ENCODE assay signal across 13 mouse cellular contexts in the genomic region with DNA sequence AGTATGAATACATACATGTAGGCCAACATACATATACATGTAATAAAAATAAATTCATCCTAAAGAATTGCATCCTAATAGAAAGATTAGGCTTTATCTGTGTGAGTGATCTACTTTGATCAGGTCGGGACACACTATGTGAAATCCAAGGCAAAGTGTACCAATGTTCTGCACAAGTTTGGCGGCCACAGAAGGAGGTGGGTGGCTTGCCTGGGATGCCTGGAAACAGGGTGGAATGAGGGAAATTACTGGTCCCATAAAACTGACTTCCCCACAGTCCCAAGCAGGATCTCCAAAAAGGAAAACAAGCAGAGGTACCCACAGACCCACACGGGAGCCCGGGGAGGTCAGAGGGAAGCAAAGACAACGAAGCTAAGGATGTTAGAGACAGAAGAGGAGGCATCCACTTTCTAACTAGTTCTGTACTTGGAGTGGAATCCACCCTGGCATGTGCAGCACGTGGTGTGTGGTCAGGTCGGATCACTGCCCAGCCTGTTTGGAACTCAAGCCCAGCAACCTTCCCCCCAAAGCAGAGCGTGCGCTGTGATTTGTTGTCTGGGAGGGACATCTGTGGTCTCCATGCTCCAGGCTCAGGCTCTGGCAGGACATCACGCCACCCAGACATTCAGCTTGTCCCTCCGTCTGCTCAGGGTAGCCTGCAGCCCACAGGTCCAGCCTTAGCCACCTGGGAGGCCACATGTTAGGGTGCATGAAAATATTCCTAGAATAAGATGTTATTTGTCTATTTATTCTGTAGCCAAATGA.
DNase-seq lines count a peak whose midpoint lies in the region.
"Had no signal": no experiment of that assay in that cellular context is flagged by ENCODE, and none has a peak within 500 bp of the region (broad histone marks: within the 10 kb centered on the region; RNA-seq: fewer than 3 reads in every experiment).

No protein-coding gene starts in this region.

- DNase-seq in layer of hippocampus, adult 11-12 months (ENCODE audit: low spot score) = peak; percentile 15
- DNase-seq in layer of hippocampus, adult 9-10 months (ENCODE audit: low spot score) = no peak
- DNase-seq in layer of hippocampus, adult 18-20 months (ENCODE audit: low spot score in 2 of 2) = peak; percentile 33 to 73
- peak; percentile 26 for DNase-seq in layer of hippocampus, adult 9-11 months
- DNase-seq in layer of hippocampus, postnatal 36 days = peak; percentile 49 to 57
- DNase-seq in kidney, adult 8-10 months = no peak
- DNase-seq in adrenal gland, postnatal 25 days = no peak
- DNase-seq: adrenal gland, postnatal 14 days; cerebellum, adult 11-12 months; cerebellum, adult 9-10 months; gastrocnemius, adult 2 months; gastrocnemius, postnatal 25 days; heart, postnatal 36 days had no signal

Comparison
In these comparisons a context has a peak if more than half of its experiments do, and no peak if none do; other contexts are left out.
1. DNase-seq: peak in layer of hippocampus, adult 11-12 months (single experiment), layer of hippocampus, adult 18-20 months (2 of 2), layer of hippocampus, adult 9-11 months (single experiment) and layer of hippocampus, postnatal 36 days (2 of 2); none in layer of hippocampus, adult 9-10 months (single experiment), kidney, adult 8-10 months (0 of 2) and adrenal gland, postnatal 25 days (single experiment).